Mouse (Mus musculus): ENCODE results near the gene Vmn2r14. TPM values are rescaled to one million over a fixed set of nuclear protein-coding genes. Genes with fewer than 3 reads are reported as not detected.
"Not testable (repeated sequence)": the region's sequence is repeated elsewhere in the genome, so short reads cannot be mapped to it uniquely, and the experiment has no call there.

Gene Vmn2r14
- polyA plus RNA-seq (2014; fragmentation: Nextera tagmentation; extraction: Ambion mirVana): not detected in 2 replicates

GRCm38 (mm10) chr5:109224608-109225007 lies at the start of gene Vmn2r14:
Gene Vmn2r14, minus strand, starts transcription at chr5:109224708.
- WGBS: 75% methylated on average over 3 of the region's 3 CpGs

GRCm38 (mm10) chr5:109192099-109192498 lies 32.4 kb downstream of the Vmn2r14 start, which contains the start of gene Vmn2r13:
Gene Vmn2r13, minus strand, starts transcription at chr5:109192199.
- not testable (repeated sequence) for H3K36me3 ChIP-seq (ENCODE audit: control insufficient read depth, insufficient read depth, low read length); H3K9ac ChIP-seq (ENCODE audit: low read depth, low read length); H3K27ac ChIP-seq (ENCODE audit: low read depth, low read length); H3K4me2 ChIP-seq (replicated peaks; ENCODE audit: low read depth, low read length); H3K9me3 ChIP-seq (ENCODE audit: control insufficient read depth, low read length); H3K4me3 ChIP-seq (ENCODE audit: low read length); H3K4me1 ChIP-seq (ENCODE audit: control insufficient read depth, insufficient read depth, low read length); H3K27me3 ChIP-seq (ENCODE audit: control insufficient read depth, insufficient read depth, low read length); ATAC-seq (ENCODE audit: low FRiP score, low TSS enrichment)
- 50% methylated on average over 2 of the region's 2 CpGs for WGBS

More at GRCm38 (mm10) chr5:109224608-109225007, at the start of gene Vmn2r14:
- ATAC-seq (ENCODE audit: low FRiP score, low TSS enrichment): no peak
- H3K4me2 ChIP-seq (replicated peaks; ENCODE audit: low read depth, low read length): no peak within 1 kb of the TSS
- no peaks in the 10 kb centered on the region for H3K27me3 ChIP-seq (ENCODE audit: control insufficient read depth, insufficient read depth, low read length)
- no peaks in the 10 kb centered on the region for H3K4me1 ChIP-seq (ENCODE audit: control insufficient read depth, insufficient read depth, low read length)
- H3K4me3 ChIP-seq (ENCODE audit: low read length): no peak within 1 kb of the TSS
- H3K9me3 ChIP-seq (ENCODE audit: control insufficient read depth, low read length): no peaks in the 10 kb centered on the region; the same call in 1 of the 2 replicates
- H3K27ac ChIP-seq (ENCODE audit: low read depth, low read length): no peak within 1 kb of the TSS
- H3K36me3 ChIP-seq (ENCODE audit: control insufficient read depth, insufficient read depth, low read length): no peaks in the 10 kb centered on the region
- no peak within 1 kb of the TSS for H3K9ac ChIP-seq (ENCODE audit: low read depth, low read length)

GRCm38 (mm10) chr5:109166851-109167250 lies 57.7 kb downstream of the Vmn2r14 start:
- not testable (repeated sequence) for H3K4me1 ChIP-seq (ENCODE audit: control insufficient read depth, insufficient read depth, low read length); H3K36me3 ChIP-seq (ENCODE audit: control insufficient read depth, insufficient read depth, low read length); H3K9me3 ChIP-seq (ENCODE audit: control insufficient read depth, low read length); H3K4me2 ChIP-seq (replicated peaks; ENCODE audit: low read depth, low read length); H3K4me3 ChIP-seq (ENCODE audit: low read length); ATAC-seq (ENCODE audit: low FRiP score, low TSS enrichment); H3K27me3 ChIP-seq (ENCODE audit: control insufficient read depth, insufficient read depth, low read length); H3K27ac ChIP-seq (ENCODE audit: low read depth, low read length); H3K9ac ChIP-seq (ENCODE audit: low read depth, low read length)
- 89% methylated on average over 4 of the region's 4 CpGs for WGBS

Other genes starting within 250 kb of the Vmn2r14 start
- not detected in 2 replicates for gene Vmn2r10, start 218.2 kb downstream of the Vmn2r14 start, polyA plus RNA-seq (2014; fragmentation: Nextera tagmentation; extraction: Ambion mirVana)
- gene Vmn2r11, start 165.1 kb downstream of the Vmn2r14 start, polyA plus RNA-seq (2014; fragmentation: Nextera tagmentation; extraction: Ambion mirVana): not detected in 2 replicates
- gene Vmn2r12, start 126.8 kb downstream of the Vmn2r14 start, polyA plus RNA-seq (2014; fragmentation: Nextera tagmentation; extraction: Ambion mirVana): not detected in 2 replicates
- not detected in 2 replicates for gene Vmn2r13, start 32.5 kb downstream of the Vmn2r14 start, polyA plus RNA-seq (2014; fragmentation: Nextera tagmentation; extraction: Ambion mirVana)
- gene Vmn2r15, start 72.9 kb upstream of the Vmn2r14 start, polyA plus RNA-seq (2014; fragmentation: Nextera tagmentation; extraction: Ambion mirVana): not detected in 2 replicates
- not detected in 2 replicates for gene Vmn2r16, start 105.5 kb upstream of the Vmn2r14 start, polyA plus RNA-seq (2014; fragmentation: Nextera tagmentation; extraction: Ambion mirVana)
- not detected in 2 replicates for gene Vmn2r17, start 195.0 kb upstream of the Vmn2r14 start, polyA plus RNA-seq (2014; fragmentation: Nextera tagmentation; extraction: Ambion mirVana)

Data from kidney, embryonic 14.5 days (tissue).